Mouse (Mus musculus): ENCODE results near the gene Olfr1495. TPM values are rescaled to one million over a fixed set of nuclear protein-coding genes. Genes with fewer than 3 reads are reported as not detected.
"Not testable (repeated sequence)": the region's sequence is repeated elsewhere in the genome, so short reads cannot be mapped to it uniquely, and the experiment has no call there.

Gene Olfr1495
- not detected for total RNA-seq (2021)
- long read RNA-seq, experiment 1, result 0 reads
- long read RNA-seq, experiment 2, result 0 reads

- no peak for DNase-seq
These were observed at the start of gene Olfr1495 for GRCm38 (mm10) chr19:13764306-13764705. TSS of gene Olfr1495 (plus strand) at chr19:13764606.

GRCm38 (mm10) chr19:13722978-13723377, 41.4 kb upstream of the Olfr1495 start, which contains the start of gene Olfr1493-ps1:
TSS of gene Olfr1493-ps1 (plus strand) at chr19:13723278.
- no peak for DNase-seq

- DNase-seq, result no peak
These were observed 25.0 kb upstream of the Olfr1495 start, which contains the start of gene Olfr1494 for GRCm38 (mm10) chr19:13739428-13739827. TSS of gene Olfr1494 (plus strand) at chr19:13739728.

GRCm38 (mm10) chr19:13749366-13749765, 15.0 kb upstream of the Olfr1495 start:
- no peak for DNase-seq

GRCm38 (mm10) chr19:13768565-13769276, 4.3 kb downstream of the Olfr1495 start:
- DNase-seq, result no peak

GRCm38 (mm10) chr19:13777578-13777977, 13.2 kb downstream of the Olfr1495 start, which contains the start of gene Olfr1496:
TSS of gene Olfr1496 (plus strand) at chr19:13777878.
- no peak for DNase-seq

GRCm38 (mm10) chr19:13798102-13798501, 33.7 kb downstream of the Olfr1495 start, which contains the start of gene Olfr1497:
TSS of gene Olfr1497 (minus strand) at chr19:13798202.
- DNase-seq, result no peak

- DNase-seq, result not testable (repeated sequence)
These were observed 41.1 kb downstream of the Olfr1495 start for GRCm38 (mm10) chr19:13805486-13805885.

GRCm38 (mm10) chr19:13812823-13813222, 48.4 kb downstream of the Olfr1495 start:
- no peak for DNase-seq

GRCm38 (mm10) chr19:13818827-13819226, 54.4 kb downstream of the Olfr1495 start:
- DNase-seq, result no peak

GRCm38 (mm10) chr19:13819347-13819746, 54.9 kb downstream of the Olfr1495 start, which contains the start of gene Olfr1499:
TSS of gene Olfr1499 (minus strand) at chr19:13819447.
- DNase-seq, result no peak

Other genes with a start within 250 kb of the Olfr1495 start
- not detected for gene Olfr1480, start 236.7 kb upstream of the Olfr1495 start, total RNA-seq (2021)
- gene Olfr1484, start 181.1 kb upstream of the Olfr1495 start, total RNA-seq (2021), result not detected
- gene Olfr1487, start 147.2 kb upstream of the Olfr1495 start, total RNA-seq (2021), result not detected
- gene Olfr1489, start 133.0 kb upstream of the Olfr1495 start, total RNA-seq (2021), result not detected
- gene Olfr1490, start 113.5 kb upstream of the Olfr1495 start, total RNA-seq (2021), result not detected
- gene Olfr1491, start 67.3 kb upstream of the Olfr1495 start, total RNA-seq (2021), result not detected
- not detected for gene Olfr1493-ps1, start 41.3 kb upstream of the Olfr1495 start, total RNA-seq (2021)
- gene Olfr1494, start 24.9 kb upstream of the Olfr1495 start, total RNA-seq (2021), result not detected
- gene Olfr1496, start 13.3 kb downstream of the Olfr1495 start, total RNA-seq (2021), result not detected
- gene Olfr1497, start 33.6 kb downstream of the Olfr1495 start, total RNA-seq (2021), result not detected
- gene Olfr1499, start 54.8 kb downstream of the Olfr1495 start, total RNA-seq (2021), result not detected
- gene Olfr1500, start 65.9 kb downstream of the Olfr1495 start, total RNA-seq (2021), result not detected
- not detected for gene Olfr1501, start 86.1 kb downstream of the Olfr1495 start, total RNA-seq (2021)
- gene Olfr1502, start 97.2 kb downstream of the Olfr1495 start, total RNA-seq (2021), result not detected
- gene Olfr1504, start 133.3 kb downstream of the Olfr1495 start, total RNA-seq (2021), result not detected
- not detected for gene Olfr1505, start 148.9 kb downstream of the Olfr1495 start, total RNA-seq (2021)

All from gastrocnemius, postnatal 25 days (tissue).